Comparison of ENCODE assay signal across 23 mouse cellular contexts in the genomic region with DNA sequence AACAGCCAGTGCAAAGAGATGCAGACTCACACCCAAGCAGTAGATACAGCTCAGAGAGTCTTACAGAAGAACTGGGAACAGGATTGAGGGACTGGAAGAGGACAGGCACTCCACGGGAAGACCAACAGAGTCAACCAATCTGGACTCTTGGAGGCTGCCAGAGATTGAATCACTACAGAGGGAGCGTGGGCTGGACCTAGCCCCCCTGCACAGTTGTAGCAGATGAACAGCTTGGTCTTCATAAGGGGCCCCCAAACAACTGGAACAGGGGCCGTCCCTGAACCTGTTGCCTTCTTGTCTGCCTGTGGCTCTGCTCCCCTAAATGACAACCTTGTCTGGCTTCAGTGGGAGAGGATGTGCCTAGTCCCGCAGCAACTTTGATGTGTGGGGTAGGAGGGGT.
"Had no signal": no experiment of that assay in that cellular context is flagged by ENCODE, and none has a peak within 500 bp of the region (broad histone marks: within the 10 kb centered on the region; RNA-seq: fewer than 3 reads in every experiment).

No protein-coding gene starts in this region.

- H3K27me3 ChIP-seq: kidney, embryonic 15.5 days; limb, embryonic 13.5 days; liver, embryonic 12.5 days; liver, embryonic 15.5 days; lung, embryonic 15.5 days; neural tube, embryonic 13.5 days had no signal

- H3K9ac ChIP-seq: kidney, embryonic 15.5 days; limb, embryonic 13.5 days; liver, embryonic 12.5 days; liver, embryonic 15.5 days; lung, embryonic 15.5 days; neural tube, embryonic 13.5 days had no signal

- H3K4me1 ChIP-seq: kidney, embryonic 15.5 days; limb, embryonic 10.5 days; limb, embryonic 13.5 days; liver, embryonic 12.5 days; liver, embryonic 15.5 days; lung, embryonic 15.5 days; neural tube, embryonic 13.5 days had no signal

- ATAC-seq: liver, embryonic 12.5 days had no signal

- H3K27ac ChIP-seq: kidney, embryonic 15.5 days; limb, embryonic 10.5 days; limb, embryonic 13.5 days; liver, embryonic 12.5 days; liver, embryonic 15.5 days; lung, embryonic 15.5 days; neural tube, embryonic 13.5 days had no signal

- H3K36me3 ChIP-seq: kidney, embryonic 15.5 days; limb, embryonic 10.5 days; limb, embryonic 13.5 days; liver, embryonic 12.5 days; liver, embryonic 15.5 days; lung, embryonic 15.5 days had no signal

- H3K4me3 ChIP-seq: kidney, embryonic 15.5 days; limb, embryonic 10.5 days; limb, embryonic 13.5 days; liver, embryonic 12.5 days; liver, embryonic 15.5 days; lung, embryonic 15.5 days; myocyte; neural tube, embryonic 13.5 days had no signal

- DNase-seq: kidney, adult 11 months; kidney, adult 8-10 months; kidney, postnatal 10 days; kidney, postnatal 36 days; layer of hippocampus, postnatal 36 days; liver; lung, adult 18-20 months; lung, postnatal 10 days; lung, postnatal 36 days; retina, postnatal 1 day; right cerebral cortex, postnatal 25 days; spleen, adult 18-20 months; thymus, adult 18-20 months; thymus, postnatal 36 days had no signal

- H3K9me3 ChIP-seq: kidney, embryonic 15.5 days; limb, embryonic 10.5 days; limb, embryonic 13.5 days; liver, embryonic 12.5 days; liver, embryonic 15.5 days; lung, embryonic 15.5 days; neural tube, embryonic 13.5 days had no signal

- H3K4me2 ChIP-seq: kidney, embryonic 15.5 days; limb, embryonic 13.5 days; liver, embryonic 12.5 days; liver, embryonic 15.5 days; lung, embryonic 15.5 days; midbrain, embryonic 11.5 days; neural tube, embryonic 13.5 days had no signal
